Mouse (Mus musculus): ENCODE results near the gene St3gal2. TPM values are rescaled to one million over a fixed set of nuclear protein-coding genes. Genes with fewer than 3 reads are reported as not detected.
"Not testable (repeated sequence)": the region's sequence is repeated elsewhere in the genome, so short reads cannot be mapped to it uniquely, and the experiment has no call there.

The St3gal2 gene
- polyA plus RNA-seq, 1 experiment from 2014 or later = 25.4 TPM

GRCm38 (mm10) chr8:110959071-110959780 is 39.5 kb downstream of the St3gal2 start:
- Histone ChIP-seq H3K27ac (replicated peaks) (no peak overlapping the region), H3K27me3 (ENCODE audit: low read depth, poor library complexity, severe bottlenecking) (no peaks in the 10 kb centered on the region), H3K9me3 (replicated peaks) (no peaks in the 10 kb centered on the region), H3K4me1 (peaks cover 4% of the 10 kb centered on the region; the same call in 1 of the 2 replicates), H3K4me3 (no peak overlapping the region), H3K36me3 (peaks cover 64% of the 10 kb centered on the region)
- no peak for DNase-seq (ENCODE audit: low spot score)
- WGBS = 96% methylated on average over 12 of the region's 12 CpGs

DNA sequence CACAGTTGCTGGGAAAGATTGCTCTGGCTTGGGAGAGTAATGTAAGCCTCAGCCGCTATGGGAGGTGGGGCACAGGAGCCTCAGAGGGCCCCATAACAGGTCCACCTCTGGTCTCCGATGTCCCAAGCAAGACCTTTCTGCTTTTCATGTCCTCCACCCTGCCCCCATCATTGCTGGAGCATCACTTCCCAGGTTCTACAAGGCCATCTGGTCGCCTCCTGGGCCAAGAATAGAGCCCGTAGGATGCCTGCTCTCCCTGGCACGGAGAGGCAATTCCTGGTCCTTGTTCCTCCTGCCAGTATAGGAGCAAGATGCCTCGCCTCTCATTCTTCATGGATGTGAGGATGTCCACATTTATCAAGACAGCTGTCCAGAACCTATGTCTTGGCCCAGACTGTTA is 40.2 kb downstream of the St3gal2 start:
- Histone ChIP-seq H3K9me3 (replicated peaks) (no peaks in the 10 kb centered on the region), H3K4me3 (no peak overlapping the region), H3K4me1 (peaks cover 4% of the 10 kb centered on the region; the same call in 1 of the 2 replicates), H3K36me3 (peaks cover 64% of the 10 kb centered on the region), H3K27ac (replicated peaks) (no peak overlapping the region), H3K27me3 (ENCODE audit: low read depth, poor library complexity, severe bottlenecking) (no peaks in the 10 kb centered on the region)
- DNase-seq (ENCODE audit: low spot score) = no peak
- 93% methylated on average over 6 of the region's 6 CpGs for WGBS

DNA sequence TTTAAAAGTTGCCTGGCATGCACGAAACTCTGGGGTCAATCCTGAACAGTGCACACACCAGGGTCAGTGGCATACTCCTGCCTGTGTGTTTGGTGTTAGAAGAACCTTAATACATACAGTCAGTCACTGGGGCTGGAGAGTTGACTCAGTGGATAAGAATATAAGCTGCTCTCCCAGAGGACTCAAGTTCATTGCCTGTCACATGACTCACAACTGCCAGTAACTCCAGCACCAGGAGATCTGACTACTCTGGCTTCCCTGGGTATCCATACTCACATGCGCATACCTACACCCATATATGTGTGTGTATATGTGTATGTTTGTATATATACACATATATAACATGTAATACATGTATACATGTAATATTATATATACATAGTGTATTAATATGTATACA is 43.3 kb downstream of the St3gal2 start:
- H3K4me3 ChIP-seq = no peak overlapping the region
- H3K27ac ChIP-seq (replicated peaks) = no peak overlapping the region
- DNase-seq (ENCODE audit: low spot score) = no peak
- H3K9me3 ChIP-seq (replicated peaks) = no peaks in the 10 kb centered on the region
- H3K36me3 ChIP-seq = peaks cover 76% of the 10 kb centered on the region
- H3K4me1 ChIP-seq = no peaks in the 10 kb centered on the region
- 94% methylated on average over 2 of the region's 2 CpGs for WGBS
- no peaks in the 10 kb centered on the region for H3K27me3 ChIP-seq (ENCODE audit: low read depth, poor library complexity, severe bottlenecking)

DNA sequence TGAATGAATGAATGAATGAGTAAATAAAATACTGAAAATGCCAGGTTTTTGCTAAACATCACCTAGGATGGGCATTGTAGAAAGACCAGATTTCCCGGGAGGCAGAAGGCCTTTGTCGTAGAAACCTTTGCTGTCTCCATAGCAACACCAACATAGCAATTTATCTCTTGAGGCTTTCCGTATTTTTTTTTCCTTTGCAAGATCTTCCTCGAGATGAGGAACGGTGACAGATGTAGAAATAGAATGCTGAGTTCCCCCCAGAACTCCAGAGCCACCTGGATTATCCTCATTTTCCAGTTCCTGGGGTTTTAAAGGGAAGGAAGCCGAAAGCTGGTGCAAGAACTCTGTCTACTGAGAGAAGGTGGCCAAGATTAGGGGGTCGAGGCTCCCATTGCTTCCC is 44.9 kb downstream of the St3gal2 start:
- Histone ChIP-seq H3K27ac (replicated peaks) (no peak overlapping the region), H3K4me1 (peaks cover under 1% of the 10 kb centered on the region), H3K9me3 (replicated peaks) (no peaks in the 10 kb centered on the region), H3K4me3 (no peak overlapping the region), H3K36me3 (peaks cover 63% of the 10 kb centered on the region), H3K27me3 (ENCODE audit: low read depth, poor library complexity, severe bottlenecking) (no peaks in the 10 kb centered on the region)
- 79% methylated on average over 7 of the region's 7 CpGs for WGBS
- no peak for DNase-seq (ENCODE audit: low spot score)

DNA sequence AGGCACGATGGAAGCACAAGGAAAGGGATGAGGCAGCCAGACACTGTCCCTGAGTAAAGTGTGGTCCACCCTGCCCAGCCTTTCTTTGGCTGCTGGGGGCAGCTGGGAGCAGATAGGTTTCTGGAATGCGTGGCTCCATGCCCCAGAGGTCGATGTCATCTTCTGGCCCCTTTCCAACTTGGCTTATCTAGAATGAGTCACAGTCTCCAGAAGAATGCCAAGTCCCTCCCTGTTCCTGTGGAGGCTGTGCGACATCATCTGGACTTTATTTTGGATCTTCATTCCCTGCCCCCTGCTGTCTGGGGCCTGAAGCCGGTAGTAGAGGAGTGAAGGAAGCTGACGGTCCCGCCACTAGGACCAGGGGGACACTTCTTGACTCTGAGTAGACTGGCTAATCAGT is 45.9 kb downstream of the St3gal2 start:
- 87% methylated on average over 7 of the region's 7 CpGs for WGBS
- H3K9me3 ChIP-seq (replicated peaks) = no peaks in the 10 kb centered on the region
- DNase-seq (ENCODE audit: low spot score) = no peak
- H3K36me3 ChIP-seq = peaks cover 54% of the 10 kb centered on the region
- no peak overlapping the region for H3K4me3 ChIP-seq
- peaks cover 6% of the 10 kb centered on the region for H3K4me1 ChIP-seq
- no peak overlapping the region for H3K27ac ChIP-seq (replicated peaks)
- no peaks in the 10 kb centered on the region for H3K27me3 ChIP-seq (ENCODE audit: low read depth, poor library complexity, severe bottlenecking)

DNA sequence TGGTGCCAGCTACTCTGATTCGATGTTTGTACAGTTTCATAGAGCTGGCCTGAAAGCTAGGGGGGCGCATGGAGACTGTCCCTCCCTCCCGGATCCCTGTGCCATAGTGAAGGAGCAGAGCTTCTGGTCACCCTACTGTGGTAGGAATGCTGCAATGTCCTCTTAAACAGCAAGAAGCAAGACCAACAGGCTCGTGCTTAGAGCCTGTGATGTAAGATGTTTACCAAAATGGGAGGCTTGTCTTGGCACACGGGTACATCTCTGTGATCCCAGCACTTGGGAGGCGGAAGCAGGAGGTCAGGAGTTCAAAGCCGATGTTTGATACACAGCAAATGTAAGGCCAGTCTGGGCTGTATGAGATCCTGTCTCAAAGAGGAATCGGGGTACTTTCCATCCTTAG is 46.9 kb downstream of the St3gal2 start:
- DNase-seq (ENCODE audit: low spot score) = no peak
- Histone ChIP-seq H3K27ac (replicated peaks) (no peak overlapping the region), H3K4me3 (no peak overlapping the region), H3K4me1 (peaks cover 13% of the 10 kb centered on the region), H3K27me3 (ENCODE audit: low read depth, poor library complexity, severe bottlenecking) (no peaks in the 10 kb centered on the region), H3K36me3 (peaks cover 60% of the 10 kb centered on the region), H3K9me3 (replicated peaks) (no peaks in the 10 kb centered on the region)
- WGBS = 92% methylated on average over 8 of the region's 8 CpGs

GRCm38 (mm10) chr8:110967326-110967725 is 47.6 kb downstream of the St3gal2 start:
- H3K4me3 ChIP-seq = no peak overlapping the region
- no peak for DNase-seq (ENCODE audit: low spot score)
- no peaks in the 10 kb centered on the region for H3K27me3 ChIP-seq (ENCODE audit: low read depth, poor library complexity, severe bottlenecking)
- peaks cover 58% of the 10 kb centered on the region for H3K36me3 ChIP-seq
- peaks cover 13% of the 10 kb centered on the region for H3K4me1 ChIP-seq
- WGBS = 86% methylated on average over 9 of the region's 9 CpGs
- H3K9me3 ChIP-seq (replicated peaks) = no peaks in the 10 kb centered on the region
- no peak overlapping the region for H3K27ac ChIP-seq (replicated peaks)

GRCm38 (mm10) chr8:110969910-110970770 is 50.4 kb downstream of the St3gal2 start:
- Histone ChIP-seq H3K9me3 (replicated peaks) (no peaks in the 10 kb centered on the region), H3K27me3 (ENCODE audit: low read depth, poor library complexity, severe bottlenecking) (no peaks in the 10 kb centered on the region), H3K36me3 (peaks cover 64% of the 10 kb centered on the region), H3K4me3 (peak overlapping the region; percentile 61), H3K27ac (replicated peaks) (peak overlapping the region; percentile 86), H3K4me1 (peaks cover 13% of the 10 kb centered on the region)
- peak; percentile 92 for DNase-seq (ENCODE audit: low spot score)
- 6% methylated on average over 45 of the region's 45 CpGs for WGBS

GRCm38 (mm10) chr8:110976532-110976931 is 56.8 kb downstream of the St3gal2 start:
- not testable (repeated sequence) for H3K27me3 ChIP-seq (ENCODE audit: low read depth, poor library complexity, severe bottlenecking); H3K27ac ChIP-seq (replicated peaks); H3K4me1 ChIP-seq; DNase-seq (ENCODE audit: low spot score); H3K4me3 ChIP-seq; H3K9me3 ChIP-seq (replicated peaks)
- peaks cover 88% of the 10 kb centered on the region for H3K36me3 ChIP-seq
- 96% methylated on average over 8 of the region's 8 CpGs for WGBS

GRCm38 (mm10) chr8:110977987-110978386 is 58.3 kb downstream of the St3gal2 start:
- 92% methylated on average over 2 of the region's 2 CpGs for WGBS
- H3K36me3 ChIP-seq = peaks cover 92% of the 10 kb centered on the region
- not testable (repeated sequence) for H3K4me3 ChIP-seq; H3K27ac ChIP-seq (replicated peaks); DNase-seq (ENCODE audit: low spot score); H3K4me1 ChIP-seq; H3K27me3 ChIP-seq (ENCODE audit: low read depth, poor library complexity, severe bottlenecking); H3K9me3 ChIP-seq (replicated peaks)

GRCm38 (mm10) chr8:110981304-110981703 is 61.6 kb downstream of the St3gal2 start:
- Histone ChIP-seq H3K27me3 (ENCODE audit: low read depth, poor library complexity, severe bottlenecking) (no peaks in the 10 kb centered on the region), H3K36me3 (peaks cover 94% of the 10 kb centered on the region), H3K4me1 (no peaks in the 10 kb centered on the region), H3K9me3 (replicated peaks) (no peaks in the 10 kb centered on the region), H3K4me3 (no peak overlapping the region), H3K27ac (replicated peaks) (no peak overlapping the region)
- WGBS = 93% methylated on average over 2 of the region's 2 CpGs
- no peak for DNase-seq (ENCODE audit: low spot score)

GRCm38 (mm10) chr8:110987805-110988744 is 68.4 kb downstream of the St3gal2 start:
- Histone ChIP-seq H3K27ac (replicated peaks) (no peak overlapping the region), H3K9me3 (replicated peaks) (no peaks in the 10 kb centered on the region), H3K4me1 (no peaks in the 10 kb centered on the region), H3K36me3 (peaks cover 96% of the 10 kb centered on the region), H3K27me3 (ENCODE audit: low read depth, poor library complexity, severe bottlenecking) (no peaks in the 10 kb centered on the region), H3K4me3 (no peak overlapping the region)
- WGBS = 89% methylated on average over 8 of the region's 8 CpGs
- no peak for DNase-seq (ENCODE audit: low spot score)
